In genomic region chr3:129338296-129339091, GRCm38 (mm10) we compare ENCODE assay signal across 12 mouse cellular contexts. TPM values are rescaled to one million over a fixed set of nuclear protein-coding genes. Genes with fewer than 3 reads are reported as not detected.
DNase-seq lines count a peak whose midpoint lies in the region; ATAC-seq and TF ChIP-seq lines count a peak whose summit lies in the region.
"Had no signal": no experiment of that assay in that cellular context is flagged by ENCODE, and none has a peak within 500 bp of the region (broad histone marks: within the 10 kb centered on the region; RNA-seq: fewer than 3 reads in every experiment).

No protein-coding gene starts in this region.

- H3K9ac ChIP-seq in lung, postnatal 0 days (replicated peaks; ENCODE audit: low read depth): no peak overlapping the region
- H3K9ac ChIP-seq in heart, postnatal 0 days (replicated peaks; ENCODE audit: low read depth, low read length): no peak overlapping the region
- H3K9ac ChIP-seq in stomach, embryonic 14.5 days (replicated peaks; ENCODE audit: low read depth, low read length): no peak overlapping the region
- H3K9ac ChIP-seq: embryonic facial prominence, embryonic 13.5 days; limb, embryonic 15.5 days; neural tube, embryonic 12.5 days had no signal

- peak; percentile 12 for DNase-seq in embryo, embryonic 10.5 days (ENCODE audit: low spot score)
- no peak for DNase-seq in embryo, embryonic 11 days
- peak; percentile 72 for DNase-seq in lung, postnatal 0 days (ENCODE audit: low spot score)
- DNase-seq in lung, postnatal 14 days: no peak
- DNase-seq in heart, postnatal 0 days (ENCODE audit: low spot score): peak; percentile 71
- DNase-seq in spleen, postnatal 14 days (ENCODE audit: low spot score in 2 of 2): no peak
- DNase-seq in cerebellum, adult 8-10 months: no peak

- peak; percentile 59 for ATAC-seq in lung, postnatal 0 days
- no peak for ATAC-seq in heart, postnatal 0 days (ENCODE audit: insufficient read depth, low read depth)
- 0 out of 2 replicates have a peak, but pooled peaks have one; percentile 37 for ATAC-seq in stomach, embryonic 14.5 days (ENCODE audit: insufficient number of reproducible peaks, insufficient read depth, low FRiP score, low read depth)
- ATAC-seq: activated CD4-positive, CD25-positive, alpha-beta regulatory T cell, adult 4 months had no signal

- H3K4me3 ChIP-seq in lung, postnatal 0 days (ENCODE audit: low read depth, low read length): no peak overlapping the region
- H3K4me3 ChIP-seq in heart, postnatal 0 days (ENCODE audit: low read depth, low read length): no peak overlapping the region
- H3K4me3 ChIP-seq in stomach, embryonic 14.5 days (ENCODE audit: low read depth, low read length): no peak overlapping the region
- H3K4me3 ChIP-seq: embryonic facial prominence, embryonic 13.5 days; limb, embryonic 15.5 days; neural tube, embryonic 12.5 days had no signal

- no peaks in the 10 kb centered on the region for H3K36me3 ChIP-seq in lung, postnatal 0 days (ENCODE audit: insufficient read depth, low read length)
- H3K36me3 ChIP-seq in heart, postnatal 0 days (replicated peaks; ENCODE audit: control insufficient read depth, insufficient read depth, low read length): no peaks in the 10 kb centered on the region
- no peaks in the 10 kb centered on the region for H3K36me3 ChIP-seq in stomach, embryonic 14.5 days (ENCODE audit: control insufficient read depth, insufficient read depth, low read length)
- H3K36me3 ChIP-seq: embryonic facial prominence, embryonic 13.5 days; limb, embryonic 15.5 days; neural tube, embryonic 12.5 days had no signal

- TF ChIP-seq EP300 in lung, postnatal 0 days (IDR thresholded peaks at IDR 0.05): 0 out of 2 replicates have a peak, but pooled peaks have one; percentile 9
- no peak for TF ChIP-seq EP300 in heart, postnatal 0 days (IDR thresholded peaks at IDR 0.05; ENCODE audit: low read depth)

- peak overlapping the region; percentile 33; the same call in 1 of the 2 replicates for H3K4me2 ChIP-seq in lung, postnatal 0 days (replicated peaks; ENCODE audit: low read depth, low read length)
- H3K4me2 ChIP-seq in heart, postnatal 0 days (ENCODE audit: low read depth, low read length): peak overlapping the region; percentile 45
- H3K4me2 ChIP-seq in stomach, embryonic 14.5 days (replicated peaks; ENCODE audit: low read depth, low read length): no peak overlapping the region
- H3K4me2 ChIP-seq: embryonic facial prominence, embryonic 13.5 days; limb, embryonic 15.5 days; neural tube, embryonic 12.5 days had no signal

- peaks cover 3% of the 10 kb centered on the region; the same call in 1 of the 2 replicates for H3K4me1 ChIP-seq in lung, postnatal 0 days (ENCODE audit: insufficient read depth, low read depth, low read length)
- peaks cover 17% of the 10 kb centered on the region for H3K4me1 ChIP-seq in heart, postnatal 0 days (ENCODE audit: control insufficient read depth, insufficient read depth)
- H3K4me1 ChIP-seq in stomach, embryonic 14.5 days (ENCODE audit: control insufficient read depth, insufficient read depth, low read length): no peaks in the 10 kb centered on the region
- H3K4me1 ChIP-seq: limb, embryonic 15.5 days; neural tube, embryonic 12.5 days had no signal

- no peak for TF ChIP-seq CTCF in lung, postnatal 0 days (IDR thresholded peaks at IDR 0.05)
- TF ChIP-seq CTCF in heart, postnatal 0 days (IDR thresholded peaks at IDR 0.05; ENCODE audit: low read depth): no peak

- 22% methylated on average over 14 of the region's 14 CpGs for WGBS in lung, postnatal 0 days
- WGBS in heart, postnatal 0 days: 10% methylated on average over 14 of the region's 14 CpGs
- WGBS in stomach, embryonic 14.5 days: 27% methylated on average over 14 of the region's 14 CpGs

- H3K9me3 ChIP-seq in lung, postnatal 0 days (ENCODE audit: low read length): no peaks in the 10 kb centered on the region
- no peaks in the 10 kb centered on the region for H3K9me3 ChIP-seq in heart, postnatal 0 days (replicated peaks; ENCODE audit: control insufficient read depth, low read length)
- no peaks in the 10 kb centered on the region for H3K9me3 ChIP-seq in stomach, embryonic 14.5 days (ENCODE audit: control insufficient read depth, low read depth, low read length)
- H3K9me3 ChIP-seq: embryonic facial prominence, embryonic 13.5 days; limb, embryonic 15.5 days had no signal

- H3K27me3 ChIP-seq in lung, postnatal 0 days (replicated peaks; ENCODE audit: insufficient read depth, low read length): no peaks in the 10 kb centered on the region
- no peaks in the 10 kb centered on the region for H3K27me3 ChIP-seq in heart, postnatal 0 days (ENCODE audit: control insufficient read depth, insufficient read depth, low read length)
- H3K27me3 ChIP-seq in stomach, embryonic 14.5 days (ENCODE audit: control insufficient read depth, insufficient read depth, low read length): no peaks in the 10 kb centered on the region
- H3K27me3 ChIP-seq: embryonic facial prominence, embryonic 13.5 days; limb, embryonic 15.5 days; neural tube, embryonic 12.5 days had no signal

- H3K27ac ChIP-seq in lung, postnatal 0 days (ENCODE audit: low read length): no peak overlapping the region
- peak overlapping the region; percentile 20; the same call in 1 of the 2 replicates for H3K27ac ChIP-seq in heart, postnatal 0 days (ENCODE audit: low read depth)
- H3K27ac ChIP-seq in stomach, embryonic 14.5 days (ENCODE audit: low read length): no peak overlapping the region
- H3K27ac ChIP-seq: embryonic facial prominence, embryonic 13.5 days; limb, embryonic 15.5 days; neural tube, embryonic 12.5 days had no signal

RNA-seq across cellular contexts. Expression of gene Enpep, which starts 6.0 kb away (rescaled TPM):
- polyA plus RNA-seq in lung, postnatal 0 days (2015; fragmentation: Nextera tagmentation; extraction: Ambion mirVana): 106 and 118 TPM in 2 replicates
- total RNA-seq in heart, postnatal 0 days (2014; rRNA removed; ENCODE audit: low replicate concordance): 8.4 and 11.2 TPM in 2 replicates
- 8.3 and 9.0 TPM in 2 replicates for polyA plus RNA-seq in heart, postnatal 0 days (2015; fragmentation: Nextera tagmentation; extraction: Ambion mirVana)
- 16.0 and 16.3 TPM in 2 replicates for polyA plus RNA-seq in stomach, embryonic 14.5 days (2014; fragmentation: Nextera tagmentation; extraction: Ambion mirVana)
- polyA plus RNA-seq: activated CD4-positive, CD25-positive, alpha-beta regulatory T cell, adult 4 months had no signal

Comparison
In these comparisons a context has a peak if more than half of its experiments do, and no peak if none do; other contexts are left out.
1. DNase-seq: peak in embryo, embryonic 10.5 days (single experiment), lung, postnatal 0 days (single experiment) and heart, postnatal 0 days (single experiment); none in embryo, embryonic 11 days (single experiment), lung, postnatal 14 days (single experiment), spleen, postnatal 14 days (0 of 2) and cerebellum, adult 8-10 months (single experiment).